Mouse (Mus musculus) cerebellum, adult 11 months (tissue): ENCODE measurements around the gene Rnase2b.
"Not testable (repeated sequence)": the region's sequence is repeated elsewhere in the genome, so short reads cannot be mapped to it uniquely, and the experiment has no call there.

Experiments used
- DNase-seq: peaks from one replicate; pipeline ENCODE4 v3.0.0; 2022

Rnase2b gene

GRCm38 (mm10) chr14:51161976-51162375 is at the start of gene Rnase2b:
Gene Rnase2b (plus strand): TSS chr14:51162260.
- DNase-seq, result not testable (repeated sequence)

DNA sequence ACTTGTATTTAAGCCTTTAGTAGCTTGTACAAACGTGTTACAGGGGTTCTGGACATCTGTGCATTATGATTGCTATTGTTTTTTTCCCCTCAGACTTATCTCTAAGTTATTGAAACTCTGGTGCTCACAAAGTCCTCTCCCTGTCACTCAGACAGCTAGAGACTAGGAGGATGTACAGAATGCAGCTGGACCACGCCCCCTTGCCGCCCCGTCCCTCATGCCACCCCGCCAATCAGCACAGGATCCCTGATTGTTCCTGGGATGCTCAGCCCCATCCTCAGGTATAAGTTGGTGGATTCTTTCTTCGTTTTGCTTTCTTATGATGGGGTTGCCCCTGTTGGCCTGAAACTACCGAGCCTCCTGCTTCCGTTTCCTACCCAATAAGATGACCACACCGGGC is 48.6 kb upstream of the Rnase2b start:
- no peak for DNase-seq

DNA sequence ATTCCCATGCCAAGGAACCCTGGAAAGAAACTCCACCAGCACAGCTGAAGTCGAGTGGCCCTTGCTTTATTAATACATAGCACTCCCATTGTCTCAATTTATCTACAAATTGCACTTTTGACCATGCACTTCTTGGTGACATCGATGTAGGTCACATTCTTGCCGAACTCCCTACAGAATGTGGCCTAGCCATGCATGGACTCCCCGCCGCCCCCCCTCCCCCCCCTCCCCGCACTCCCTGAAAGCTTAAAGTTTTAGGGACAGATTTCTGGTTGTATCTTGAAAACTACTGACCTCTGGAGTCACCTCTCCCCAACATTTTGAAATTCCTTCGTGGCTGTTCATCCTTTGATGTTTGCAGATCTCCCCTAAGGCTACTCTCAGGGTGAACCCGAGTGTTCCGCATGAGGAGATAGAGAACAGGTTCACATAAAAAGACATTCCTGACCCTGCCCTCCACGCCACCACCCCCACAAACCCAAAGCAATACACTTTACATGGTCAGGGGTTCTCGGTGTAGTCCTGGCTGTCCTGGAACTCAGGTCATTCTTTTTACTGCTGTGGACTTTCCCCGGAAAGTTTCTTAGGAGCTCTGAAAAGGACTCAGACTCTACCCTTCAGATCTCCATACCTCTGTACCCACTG is 48.0 kb upstream of the Rnase2b start, which contains the start of gene Eddm3b:
Gene Eddm3b, plus strand, starts transcription at position 511 of the 645 bp plus-strand sequence.
- no peak for DNase-seq

DNA sequence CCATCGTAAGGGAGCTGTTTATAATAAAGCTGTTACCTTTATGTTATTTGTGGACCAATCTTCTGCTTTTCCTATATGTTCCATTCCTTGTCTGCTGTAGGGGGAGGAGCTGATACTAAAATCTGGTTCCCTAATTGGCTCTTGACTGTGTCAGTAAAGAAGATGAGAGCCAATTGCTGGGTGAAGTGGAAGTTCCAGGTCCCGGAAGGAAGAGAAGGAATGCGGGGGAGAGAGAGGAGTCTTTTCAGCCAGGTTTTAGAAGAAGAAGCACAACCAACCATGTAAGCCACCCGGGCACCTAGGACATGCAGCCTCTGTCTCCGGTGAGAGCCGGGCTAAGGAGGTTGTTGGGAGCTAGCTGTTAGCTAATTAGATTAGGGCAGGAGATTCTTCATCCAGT is 36.4 kb upstream of the Rnase2b start:
- DNase-seq, result no peak

- DNase-seq, result no peak
Observed at GRCm38 (mm10) chr14:51127648-51128258, 34.3 kb upstream of the Rnase2b start.

DNA sequence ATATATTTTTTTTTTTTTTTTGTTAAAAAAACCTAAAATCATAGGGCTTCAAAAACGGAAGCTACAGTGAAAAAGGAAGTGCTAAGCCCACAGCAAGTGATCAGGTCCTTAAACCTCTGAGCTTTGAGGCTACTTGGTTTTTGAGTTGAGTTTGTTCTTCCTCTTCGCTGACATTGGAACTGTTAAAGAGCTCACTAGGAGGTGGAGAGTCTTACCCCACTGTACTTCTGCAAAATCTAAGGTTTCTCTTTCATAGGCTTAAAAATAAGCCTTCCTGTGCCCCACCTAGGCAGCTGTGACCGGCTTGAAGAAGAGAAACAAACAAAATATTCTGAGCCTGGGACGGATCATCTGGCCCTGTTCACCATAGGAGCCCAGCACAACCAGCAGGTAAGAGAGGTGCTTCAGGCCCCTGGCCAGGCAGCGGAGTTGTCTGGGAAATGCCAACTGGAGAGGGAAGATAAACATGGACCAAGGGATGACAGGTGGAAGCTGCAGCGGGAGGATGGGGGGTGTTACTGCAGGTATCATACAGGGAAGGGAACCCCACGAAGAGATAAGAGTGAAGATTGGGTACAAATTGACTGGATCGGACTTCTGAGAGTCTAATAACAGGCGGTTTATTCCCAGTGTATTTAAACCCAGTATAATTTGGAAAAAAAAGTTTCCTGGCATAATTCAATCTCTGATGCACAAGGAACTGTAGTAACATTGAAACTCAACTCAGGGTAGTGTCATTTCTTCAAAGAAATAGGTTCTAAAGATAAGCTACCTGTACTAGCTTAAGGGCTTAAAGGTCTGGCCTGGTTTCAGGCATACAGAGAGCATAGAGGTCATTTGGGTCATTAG is 33.1 kb upstream of the Rnase2b start:
- DNase-seq, result no peak

DNA sequence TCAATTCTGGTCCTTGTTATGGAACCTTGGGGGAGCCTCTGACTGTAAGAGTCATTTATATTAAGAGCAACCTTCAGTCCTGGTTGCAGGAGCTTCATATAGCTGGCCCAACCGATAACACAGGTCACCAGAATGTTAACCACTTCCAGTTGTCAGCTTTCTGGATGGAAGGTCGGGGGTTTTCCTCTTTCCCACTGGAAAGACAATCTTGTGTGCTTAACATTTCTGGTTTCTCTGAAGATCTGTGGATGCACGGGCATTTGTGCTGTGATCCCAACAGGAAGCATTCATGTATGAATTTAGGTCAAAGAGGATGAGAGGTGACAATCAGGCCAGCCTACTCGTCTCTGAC is 32.5 kb upstream of the Rnase2b start:
- no peak for DNase-seq

GRCm38 (mm10) chr14:51130315-51130940 is 31.6 kb upstream of the Rnase2b start:
- DNase-seq, result no peak

GRCm38 (mm10) chr14:51131086-51131815 is 30.8 kb upstream of the Rnase2b start:
- no peak for DNase-seq

GRCm38 (mm10) chr14:51132372-51132771 is 29.7 kb upstream of the Rnase2b start:
- no peak for DNase-seq

- no peak for DNase-seq
Observed at GRCm38 (mm10) chr14:51140342-51140741, 21.7 kb upstream of the Rnase2b start.

- DNase-seq, result no peak
Observed at GRCm38 (mm10) chr14:51142119-51142518, 19.9 kb upstream of the Rnase2b start.

- DNase-seq, result no peak
Observed at GRCm38 (mm10) chr14:51142568-51142967, 19.5 kb upstream of the Rnase2b start.

- no peak for DNase-seq
Observed at GRCm38 (mm10) chr14:51143287-51143686, 18.8 kb upstream of the Rnase2b start.

DNA sequence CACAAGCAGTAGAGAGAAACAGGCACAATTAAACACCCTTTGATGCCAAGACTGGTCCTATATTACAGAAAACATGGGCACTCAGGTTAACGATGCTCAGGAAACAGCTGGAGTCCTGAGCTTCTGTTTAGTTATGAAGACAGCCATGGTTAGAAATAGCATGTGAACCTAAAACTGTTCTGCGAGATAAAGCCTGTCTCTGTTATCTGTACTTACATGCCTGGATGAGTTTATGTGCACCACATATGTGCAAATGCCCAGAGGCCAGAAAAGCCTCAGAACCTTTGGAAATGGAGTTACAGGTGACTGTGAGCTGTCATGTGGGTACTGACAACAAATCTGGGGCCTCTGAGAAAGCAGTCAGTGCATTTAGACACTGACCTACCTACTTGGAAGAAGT is 18.1 kb upstream of the Rnase2b start:
- no peak for DNase-seq

GRCm38 (mm10) chr14:51144451-51144850 is 17.6 kb upstream of the Rnase2b start:
- DNase-seq, result no peak

- no peak for DNase-seq
Observed at GRCm38 (mm10) chr14:51145521-51145920, 16.5 kb upstream of the Rnase2b start.

GRCm38 (mm10) chr14:51146685-51147084 is 15.4 kb upstream of the Rnase2b start, which contains the start of gene Rnase1:
Gene Rnase1 (minus strand): TSS chr14:51146785.
- DNase-seq, result no peak

DNA sequence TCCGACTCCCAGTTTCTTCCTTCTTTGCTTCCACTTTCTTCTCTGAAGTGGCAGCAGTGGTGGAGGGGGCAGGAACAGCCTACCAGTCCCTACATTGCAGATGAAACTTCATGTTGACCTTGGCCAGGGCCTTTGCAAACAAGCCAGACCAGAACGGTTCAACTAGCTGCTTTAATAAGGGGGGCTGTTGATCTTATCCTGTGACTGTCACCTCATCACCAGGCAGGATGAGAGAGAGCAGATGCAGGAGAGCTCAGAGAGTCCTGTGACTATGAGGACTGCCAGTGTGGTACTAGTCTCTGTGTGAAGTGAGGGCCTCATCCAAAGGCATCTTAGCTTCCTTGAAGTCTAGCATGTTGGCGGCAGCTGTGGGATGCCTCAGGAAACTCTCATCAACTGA is 14.1 kb upstream of the Rnase2b start:
- no peak for DNase-seq

DNA sequence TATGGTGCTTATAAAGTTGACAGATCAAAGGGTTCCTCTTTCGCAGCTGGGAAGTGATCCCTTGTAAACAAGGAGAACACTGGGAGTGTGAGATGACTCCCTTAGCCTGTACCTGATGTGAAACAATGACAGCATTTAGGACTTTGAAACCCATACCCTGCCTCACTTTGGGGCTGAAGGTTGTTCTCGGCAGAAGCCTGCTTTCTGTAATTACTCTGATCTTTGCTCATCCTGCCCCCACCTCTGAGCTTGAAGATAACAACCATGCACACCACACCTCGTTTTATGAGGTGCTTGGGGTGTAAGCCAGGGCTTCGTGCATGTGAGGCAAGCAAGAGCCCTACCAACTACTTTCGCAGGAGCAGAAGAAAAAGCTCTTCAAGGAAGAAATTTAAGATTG is 12.9 kb upstream of the Rnase2b start:
- DNase-seq, result no peak

DNA sequence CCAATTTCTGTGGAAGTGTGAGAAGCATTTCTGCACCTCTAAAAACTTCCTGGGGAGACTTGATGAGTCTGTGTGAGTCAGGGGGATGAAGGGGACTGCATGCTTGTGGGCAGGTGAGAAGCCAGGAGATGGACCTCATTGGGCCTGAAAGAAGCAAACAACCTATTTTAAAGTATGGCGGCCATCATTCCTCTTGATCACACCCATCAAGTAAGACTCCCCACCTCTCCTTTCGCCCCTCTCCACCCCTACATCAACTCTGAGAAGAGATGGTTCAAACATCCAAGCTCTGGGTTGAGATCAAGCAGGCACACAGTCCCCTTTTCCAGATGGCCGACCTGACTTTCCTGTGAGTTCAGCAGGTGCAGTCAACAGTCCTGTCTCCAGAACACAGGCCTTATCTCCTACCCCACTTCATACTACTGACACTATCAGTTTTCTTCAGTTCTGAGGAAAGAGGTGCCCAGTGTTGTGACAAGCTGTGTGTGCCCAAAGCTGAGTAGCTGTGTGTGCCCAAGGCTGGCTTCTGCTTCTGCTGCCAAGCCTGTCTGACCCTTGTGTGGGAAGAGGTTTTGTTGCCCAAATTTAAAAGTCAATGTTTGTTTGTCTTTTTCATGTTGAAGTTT is 11.7 kb upstream of the Rnase2b start:
- DNase-seq, result no peak

- DNase-seq, result no peak
Observed at GRCm38 (mm10) chr14:51152249-51152870, 9.7 kb upstream of the Rnase2b start.
